Mouse (Mus musculus) heart, postnatal 0 days (tissue): ENCODE data around the gene Pepd.

Experiments used
- CTCF ChIP-seq: IDR thresholded peaks from 2 replicates; pipeline ENCODE4 v1.5.1; 2016; ENCODE audit warnings: antibody characterized with exemption, control low read depth, low read depth
- EP300 ChIP-seq: IDR thresholded peaks from 2 replicates; pipeline ENCODE4 v1.6.1; 2016; ENCODE audit warnings: antibody characterized with exemption, low read depth

- TF ChIP-seq CTCF, result no peak
- no peak for TF ChIP-seq EP300
Observed at GRCm38 (mm10) chr7:35041286-35042208, 129.4 kb downstream of the Pepd start.
